Mouse (Mus musculus): ENCODE data around the gene Tbc1d32. TPM values are rescaled to one million over a fixed set of nuclear protein-coding genes. Genes with fewer than 3 reads are reported as not detected.

The Tbc1d32 gene
- total and polyA plus RNA-seq, 3 experiments: not detected

GRCm38 (mm10) chr10:56115636-56116180 is 112.8 kb downstream of the Tbc1d32 start:
- no peak for DNase-seq (ENCODE audit: low read depth, low spot score)
- Histone ChIP-seq H3K27me3 (ENCODE audit: control insufficient read depth in 1 of 2, insufficient read depth in 2 of 2, low read length in 2 of 2) (no peaks in the 10 kb centered on the region), H3K9ac (ENCODE audit: control insufficient read depth, low read depth, low read length, poor library complexity, severe bottlenecking) (no peak overlapping the region), H3K4me1 (ENCODE audit: control insufficient read depth in 1 of 2, insufficient read depth in 2 of 2, low read length in 2 of 2) (no peaks in the 10 kb centered on the region), H3K9me3 (replicated peaks; ENCODE audit: insufficient read depth, low read length) (no peaks in the 10 kb centered on the region), H3K36me3 (ENCODE audit: control insufficient read depth in 1 of 2, insufficient read depth in 2 of 2, low read length in 2 of 2) (no peaks in the 10 kb centered on the region), H3K27ac (ENCODE audit: control insufficient read depth, low read depth, low read length) (no peak overlapping the region), H3K79me2 (ENCODE audit: control insufficient read depth, insufficient read depth, low read length, poor library complexity) (no peaks in the 10 kb centered on the region), H3K4me3 (ENCODE audit: control insufficient read depth in 1 of 2, insufficient read depth in 1 of 2, low read depth in 2 of 2, low read length in 2 of 2) (no peak overlapping the region)
- TF ChIP-seq E2F4 (IDR thresholded peaks at IDR 0.05; ENCODE audit: borderline replicate concordance, low read depth, low read length) (no peak), ETS1 (IDR thresholded peaks at IDR 0.05; ENCODE audit: low read depth, low read length) (no peak), MAX (IDR thresholded peaks at IDR 0.05; ENCODE audit: low read length) (no peak), GABPA (IDR thresholded peaks at IDR 0.05; ENCODE audit: low read depth, low read length) (no peak), TBP (IDR thresholded peaks at IDR 0.05; ENCODE audit: low read depth, low read length) (no peak), CTCF (IDR thresholded peaks at IDR 0.05 in 2 of 3, conservative IDR thresholded peaks at IDR 0.05 in 1 of 3; ENCODE audit: control insufficient read depth in 1 of 3, insufficient read depth in 1 of 3, low read depth in 2 of 3, low read length in 3 of 3, poor library complexity in 1 of 3, severe bottlenecking in 1 of 3) (no peak), MYC (IDR thresholded peaks at IDR 0.05; ENCODE audit: low read depth, low read length) (no peak), HCFC1 (IDR thresholded peaks at IDR 0.05; ENCODE audit: low read depth, low read length) (no peak), ZKSCAN1 (IDR thresholded peaks at IDR 0.05; ENCODE audit: low read depth, low read length) (no peak), KAT2A (conservative IDR thresholded peaks at IDR 0.05; ENCODE audit: low read depth, low read length) (no peak), MAZ (IDR thresholded peaks at IDR 0.05; ENCODE audit: low read depth, low read length) (no peak), USF2 (IDR thresholded peaks at IDR 0.05; ENCODE audit: borderline replicate concordance in 1 of 2, insufficient read depth in 1 of 2, low read depth in 1 of 2, low read length in 2 of 2) (no peak), NELFE (IDR thresholded peaks at IDR 0.05; ENCODE audit: low read depth, low read length) (no peak), NRF1 (IDR thresholded peaks at IDR 0.05; ENCODE audit: insufficient read depth, low read depth, low read length, poor library complexity, severe bottlenecking) (no peak), MYB (IDR thresholded peaks at IDR 0.05; ENCODE audit: low read depth, low read length) (no peak), TCF12 (IDR thresholded peaks at IDR 0.05; ENCODE audit: low read depth, low read length) (no peak), RAD21 (IDR thresholded peaks at IDR 0.05; ENCODE audit: low read depth, low read length) (no peak), RCOR1 (IDR thresholded peaks at IDR 0.05; ENCODE audit: low read depth, low read length) (no peak)

DNA sequence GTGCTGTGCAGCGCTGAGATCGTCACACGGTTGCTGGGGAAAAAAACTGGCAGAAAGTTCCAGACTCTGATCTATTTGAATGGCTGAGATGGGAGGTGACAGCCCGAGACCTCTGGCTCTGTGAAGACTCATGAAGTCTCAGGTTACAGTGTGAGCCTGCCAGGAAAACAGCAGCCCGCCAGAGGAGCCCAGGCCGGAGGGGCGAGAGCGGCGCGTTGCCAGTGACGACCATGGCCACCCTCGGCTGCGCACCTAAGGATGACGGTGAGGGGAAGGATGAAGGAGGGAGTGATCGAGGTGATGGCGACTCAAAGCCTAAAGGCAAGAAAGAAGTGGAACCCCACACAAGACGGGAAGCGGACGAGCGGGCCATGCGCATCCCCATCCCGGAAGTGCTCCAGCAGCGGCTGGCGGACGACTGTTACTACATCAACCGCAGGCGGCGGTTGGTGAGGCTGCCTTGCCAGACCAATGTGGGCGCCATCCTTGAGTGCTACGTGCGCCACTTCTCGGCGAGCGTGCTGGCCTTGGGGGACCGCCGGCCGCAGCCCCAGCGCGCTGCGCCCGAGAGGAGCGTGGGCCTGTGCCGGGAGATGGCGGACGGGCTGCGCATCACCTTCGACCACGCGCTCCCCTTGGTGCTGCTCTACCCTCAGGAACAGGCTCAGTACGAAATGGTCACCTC is 113.4 kb downstream of the Tbc1d32 start:
- Histone ChIP-seq H3K4me3 (ENCODE audit: control insufficient read depth in 1 of 2, insufficient read depth in 1 of 2, low read depth in 2 of 2, low read length in 2 of 2) (no peak overlapping the region), H3K9me3 (replicated peaks; ENCODE audit: insufficient read depth, low read length) (no peaks in the 10 kb centered on the region)
- no peak for DNase-seq (ENCODE audit: low read depth, low spot score)

More for the DNA sequence above, 113.4 kb downstream of the Tbc1d32 start:
- H3K4me1 ChIP-seq (ENCODE audit: control insufficient read depth in 1 of 2, insufficient read depth in 2 of 2, low read length in 2 of 2): no peaks in the 10 kb centered on the region
- H3K9ac ChIP-seq (ENCODE audit: control insufficient read depth, low read depth, low read length, poor library complexity, severe bottlenecking): no peak overlapping the region
- no peaks in the 10 kb centered on the region for H3K27me3 ChIP-seq (ENCODE audit: control insufficient read depth in 1 of 2, insufficient read depth in 2 of 2, low read length in 2 of 2)
- no peaks in the 10 kb centered on the region for H3K36me3 ChIP-seq (ENCODE audit: control insufficient read depth in 1 of 2, insufficient read depth in 2 of 2, low read length in 2 of 2)
- no peak for TF ChIP-seq ZKSCAN1 (IDR thresholded peaks at IDR 0.05; ENCODE audit: low read depth, low read length)
- no peak for TF ChIP-seq RAD21 (IDR thresholded peaks at IDR 0.05; ENCODE audit: low read depth, low read length)
- TF ChIP-seq TBP (IDR thresholded peaks at IDR 0.05; ENCODE audit: low read depth, low read length): no peak
- no peak for TF ChIP-seq ETS1 (IDR thresholded peaks at IDR 0.05; ENCODE audit: low read depth, low read length)
- TF ChIP-seq NELFE (IDR thresholded peaks at IDR 0.05; ENCODE audit: low read depth, low read length): no peak
- no peak for TF ChIP-seq GATA1 (IDR thresholded peaks at IDR 0.05; ENCODE audit: low read depth, low read length)
- TF ChIP-seq ZMIZ1 (IDR thresholded peaks at IDR 0.05; ENCODE audit: low read depth, low read length): no peak
- TF ChIP-seq MYC (IDR thresholded peaks at IDR 0.05; ENCODE audit: low read depth, low read length): no peak
- no peak for TF ChIP-seq MXI1 (IDR thresholded peaks at IDR 0.05; ENCODE audit: low read depth, low read length)
- TF ChIP-seq ZC3H11A (IDR thresholded peaks at IDR 0.05; ENCODE audit: low read depth, low read length): no peak
- TF ChIP-seq MAZ (IDR thresholded peaks at IDR 0.05; ENCODE audit: low read depth, low read length): no peak
- no peak for TF ChIP-seq KAT2A (conservative IDR thresholded peaks at IDR 0.05; ENCODE audit: low read depth, low read length)
- TF ChIP-seq POLR2AphosphoS2 (IDR thresholded peaks at IDR 0.05; ENCODE audit: low read length): no peak
- no peak for TF ChIP-seq CTCF (IDR thresholded peaks at IDR 0.05 in 2 of 3, conservative IDR thresholded peaks at IDR 0.05 in 1 of 3; ENCODE audit: control insufficient read depth in 1 of 3, insufficient read depth in 1 of 3, low read depth in 2 of 3, low read length in 3 of 3, poor library complexity in 1 of 3, severe bottlenecking in 1 of 3)
- TF ChIP-seq HCFC1 (IDR thresholded peaks at IDR 0.05; ENCODE audit: low read depth, low read length): no peak
- H3K79me2 ChIP-seq (ENCODE audit: control insufficient read depth, insufficient read depth, low read length, poor library complexity): no peaks in the 10 kb centered on the region
- H3K27ac ChIP-seq (ENCODE audit: control insufficient read depth, low read depth, low read length): no peak overlapping the region

All from MEL (cell line).